Mouse (Mus musculus): ENCODE measurements around the gene Sgms1. TPM values are rescaled to one million over a fixed set of nuclear protein-coding genes. Genes with fewer than 3 reads are reported as not detected.
"Not testable (repeated sequence)": the region's sequence is repeated elsewhere in the genome, so short reads cannot be mapped to it uniquely, and the experiment has no call there.

Sgms1 gene
- polyA plus RNA-seq, 1 experiment: 5.3 TPM

- Histone ChIP-seq H3K27me3 (ENCODE audit: control insufficient read depth, insufficient read depth, insufficient read length) (no peaks in the 10 kb centered on the region), H3K36me3 (ENCODE audit: control insufficient read depth, insufficient read depth) (no peaks in the 10 kb centered on the region), H3K79me3 (ENCODE audit: low read depth) (no peaks in the 10 kb centered on the region), H3K4me3 (ENCODE audit: insufficient read depth, poor library complexity, severe bottlenecking) (no peak overlapping the region), H3ac (ENCODE audit: control insufficient read depth, insufficient read length, low read depth) (no peak overlapping the region), H3K79me2 (ENCODE audit: control insufficient read depth, insufficient read depth) (no peaks in the 10 kb centered on the region)
- TF ChIP-seq MYOG (IDR thresholded peaks at IDR 0.05; ENCODE audit: control insufficient read depth, extremely low read depth, insufficient read length) (no peak), FOSL1 (IDR thresholded peaks at IDR 0.05; ENCODE audit: insufficient read depth, low read length, poor library complexity, severe bottlenecking) (no peak), MAX (IDR thresholded peaks at IDR 0.05) (no peak), CEBPB (IDR thresholded peaks at IDR 0.05; ENCODE audit: low read depth) (no peak), MYOD1 (IDR thresholded peaks at IDR 0.05; ENCODE audit: control insufficient read depth, insufficient read length, low read depth) (no peak), CTCF (IDR thresholded peaks at IDR 0.05; ENCODE audit: control insufficient read depth, insufficient read depth, insufficient read length) (no peak), USF1 (IDR thresholded peaks at IDR 0.05; ENCODE audit: low read depth) (no peak)
These were observed 298.7 kb downstream of the Sgms1 start for GRCm38 (mm10) chr19:32090804-32091203.

DNA sequence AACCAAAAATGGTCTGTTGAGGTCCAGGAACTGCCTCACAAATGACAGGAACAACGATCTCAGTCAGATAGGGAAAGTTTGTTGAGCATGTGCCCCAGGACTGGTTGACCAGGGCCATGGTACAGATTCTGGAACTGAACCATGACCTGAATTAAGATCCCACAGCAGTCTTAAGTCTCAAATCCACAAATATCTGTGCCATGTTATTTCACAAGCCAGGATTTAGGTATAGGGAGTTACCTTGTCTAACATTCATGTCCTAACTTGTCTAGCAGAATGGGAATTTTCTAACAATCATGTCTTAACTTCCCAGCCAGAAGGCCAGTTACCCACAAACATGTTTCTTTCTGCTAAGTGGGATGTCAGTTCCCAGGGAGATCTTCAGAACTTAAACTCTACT lies 300.9 kb downstream of the Sgms1 start:
- Histone ChIP-seq H3K79me2 (ENCODE audit: control insufficient read depth, insufficient read depth) (no peaks in the 10 kb centered on the region), H3ac (ENCODE audit: control insufficient read depth, insufficient read length, low read depth) (no peak overlapping the region), H3K36me3 (ENCODE audit: control insufficient read depth, insufficient read depth) (no peaks in the 10 kb centered on the region), H3K27me3 (ENCODE audit: control insufficient read depth, insufficient read depth, insufficient read length) (no peaks in the 10 kb centered on the region), H3K79me3 (ENCODE audit: low read depth) (no peaks in the 10 kb centered on the region), H3K4me3 (ENCODE audit: insufficient read depth, poor library complexity, severe bottlenecking) (no peak overlapping the region)
- TF ChIP-seq MYOD1 (IDR thresholded peaks at IDR 0.05; ENCODE audit: control insufficient read depth, insufficient read length, low read depth) (no peak), CEBPB (IDR thresholded peaks at IDR 0.05; ENCODE audit: low read depth) (no peak), FOSL1 (IDR thresholded peaks at IDR 0.05; ENCODE audit: insufficient read depth, low read length, poor library complexity, severe bottlenecking) (no peak), USF1 (IDR thresholded peaks at IDR 0.05; ENCODE audit: low read depth) (no peak), CTCF (IDR thresholded peaks at IDR 0.05; ENCODE audit: control insufficient read depth, insufficient read depth, insufficient read length) (no peak), MAX (IDR thresholded peaks at IDR 0.05) (no peak), MYOG (IDR thresholded peaks at IDR 0.05; ENCODE audit: control insufficient read depth, extremely low read depth, insufficient read length) (no peak)

DNA sequence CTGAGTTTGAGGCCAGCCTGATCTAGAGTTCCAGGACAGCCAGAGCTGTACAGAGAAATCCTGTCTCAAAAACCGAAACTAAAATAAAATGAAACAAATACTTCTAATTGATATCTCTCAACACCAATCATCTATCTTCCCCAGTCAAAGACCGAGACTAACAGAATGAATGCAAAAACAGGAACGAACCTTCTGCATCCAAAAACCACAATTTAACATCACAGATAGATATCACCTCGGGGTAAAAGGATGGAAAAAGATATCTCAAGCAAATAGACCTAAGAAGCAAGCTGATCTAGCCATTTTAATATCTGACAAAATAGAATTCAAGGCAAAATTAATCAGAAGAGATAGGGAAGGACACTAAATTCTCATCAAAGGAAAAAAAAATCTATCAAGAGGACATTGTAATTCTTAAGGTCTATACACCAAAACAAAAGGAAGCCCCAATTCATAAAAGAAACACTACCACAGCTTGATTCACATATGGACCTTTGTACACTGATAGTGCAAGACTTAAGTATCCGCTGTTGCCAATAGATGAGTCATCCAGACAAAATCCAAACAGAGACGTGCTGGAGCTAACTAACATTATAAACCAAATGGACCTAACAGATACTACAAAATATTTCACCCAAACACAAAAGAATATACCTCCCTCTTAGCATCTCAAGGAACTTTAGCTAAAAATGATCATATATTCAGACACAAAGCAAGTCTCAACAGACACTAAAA lies 301.6 kb downstream of the Sgms1 start:
- Histone ChIP-seq H3K4me3 (ENCODE audit: insufficient read depth, poor library complexity, severe bottlenecking) (no peak overlapping the region), H3ac (ENCODE audit: control insufficient read depth, insufficient read length, low read depth) (no peak overlapping the region), H3K79me2 (ENCODE audit: control insufficient read depth, insufficient read depth) (no peaks in the 10 kb centered on the region), H3K36me3 (ENCODE audit: control insufficient read depth, insufficient read depth) (no peaks in the 10 kb centered on the region), H3K79me3 (ENCODE audit: low read depth) (no peaks in the 10 kb centered on the region), H3K27me3 (ENCODE audit: control insufficient read depth, insufficient read depth, insufficient read length) (no peaks in the 10 kb centered on the region)
- TF ChIP-seq MYOG (IDR thresholded peaks at IDR 0.05; ENCODE audit: control insufficient read depth, extremely low read depth, insufficient read length) (no peak), CEBPB (IDR thresholded peaks at IDR 0.05; ENCODE audit: low read depth) (no peak), USF1 (IDR thresholded peaks at IDR 0.05; ENCODE audit: low read depth) (no peak), MAX (IDR thresholded peaks at IDR 0.05) (no peak), FOSL1 (IDR thresholded peaks at IDR 0.05; ENCODE audit: insufficient read depth, low read length, poor library complexity, severe bottlenecking) (no peak), MYOD1 (IDR thresholded peaks at IDR 0.05; ENCODE audit: control insufficient read depth, insufficient read length, low read depth) (no peak), CTCF (IDR thresholded peaks at IDR 0.05; ENCODE audit: control insufficient read depth, insufficient read depth, insufficient read length) (no peak)

- H3K36me3 ChIP-seq (ENCODE audit: control insufficient read depth, insufficient read depth); H3ac ChIP-seq (ENCODE audit: control insufficient read depth, insufficient read length, low read depth); H3K4me3 ChIP-seq (ENCODE audit: insufficient read depth, poor library complexity, severe bottlenecking); H3K27me3 ChIP-seq (ENCODE audit: control insufficient read depth, insufficient read depth, insufficient read length); H3K79me2 ChIP-seq (ENCODE audit: control insufficient read depth, insufficient read depth); H3K79me3 ChIP-seq (ENCODE audit: low read depth): not testable (repeated sequence)
These were observed 304.7 kb downstream of the Sgms1 start for GRCm38 (mm10) chr19:32084813-32085212.

Other genes starting within 250 kb of the Sgms1 start
- gene Rpl9-ps6, start 76.9 kb upstream of the Sgms1 start, polyA plus RNA-seq (2012; fragmentation: generic; extraction: Trizol): 53.1 TPM
- 30.4 TPM for gene Minpp1, start 96.1 kb upstream of the Sgms1 start, polyA plus RNA-seq (2012; fragmentation: generic; extraction: Trizol)
- 0.29 TPM for gene Papss2, start 206.1 kb upstream of the Sgms1 start, polyA plus RNA-seq (2012; fragmentation: generic; extraction: Trizol)

All from C2C12 (cell line).